Mouse (Mus musculus) layer of hippocampus, adult 9-11 months (tissue): Measurements from ENCODE around the gene Cacnb2.

Source experiments
- DNase-seq: peaks from one replicate; pipeline ENCODE4 v3.0.0; 2022

Gene Cacnb2

GRCm38 (mm10) chr2:14774857-14775495, 172.1 kb downstream of the Cacnb2 start:
- no peak for DNase-seq

- no peak for DNase-seq
Observed at GRCm38 (mm10) chr2:14787983-14788382, 185.1 kb downstream of the Cacnb2 start.

GRCm38 (mm10) chr2:14801446-14802046, 198.7 kb downstream of the Cacnb2 start:
- DNase-seq = no peak

GRCm38 (mm10) chr2:14807650-14808347, 204.9 kb downstream of the Cacnb2 start:
- no peak for DNase-seq

GRCm38 (mm10) chr2:14814977-14815376, 212.1 kb downstream of the Cacnb2 start:
- no peak for DNase-seq

GRCm38 (mm10) chr2:14818651-14819050, 215.8 kb downstream of the Cacnb2 start:
- no peak for DNase-seq

GRCm38 (mm10) chr2:14820946-14821345, 218.1 kb downstream of the Cacnb2 start:
- DNase-seq = no peak

GRCm38 (mm10) chr2:14823105-14823504, 220.2 kb downstream of the Cacnb2 start:
- DNase-seq = no peak

GRCm38 (mm10) chr2:14823816-14824348, 221.0 kb downstream of the Cacnb2 start:
- DNase-seq = no peak

GRCm38 (mm10) chr2:14825146-14825545, 222.3 kb downstream of the Cacnb2 start:
- no peak for DNase-seq

- DNase-seq = no peak
Observed at GRCm38 (mm10) chr2:14829451-14829850, 226.6 kb downstream of the Cacnb2 start.

- peak; percentile 72 for DNase-seq
Observed at GRCm38 (mm10) chr2:14831308-14831707, 228.4 kb downstream of the Cacnb2 start.

GRCm38 (mm10) chr2:14834700-14835317, 231.9 kb downstream of the Cacnb2 start:
- no peak for DNase-seq

- DNase-seq = no peak
Observed at GRCm38 (mm10) chr2:14841272-14841671, 238.4 kb downstream of the Cacnb2 start.

GRCm38 (mm10) chr2:14846727-14847126, 243.8 kb downstream of the Cacnb2 start:
- DNase-seq = no peak

- no peak for DNase-seq
Observed at GRCm38 (mm10) chr2:14847188-14847587, 244.3 kb downstream of the Cacnb2 start.

- no peak for DNase-seq
Observed at GRCm38 (mm10) chr2:14850831-14851230, 247.9 kb downstream of the Cacnb2 start.

- DNase-seq = no peak
Observed at GRCm38 (mm10) chr2:14851383-14851782, 248.5 kb downstream of the Cacnb2 start.

- no peak for DNase-seq
Observed at GRCm38 (mm10) chr2:14854054-14854453, 251.2 kb downstream of the Cacnb2 start.

- no peak for DNase-seq
Observed at GRCm38 (mm10) chr2:14858301-14858700, 255.4 kb downstream of the Cacnb2 start.

- DNase-seq = no peak
Observed at GRCm38 (mm10) chr2:14860350-14860749, 257.5 kb downstream of the Cacnb2 start.

- DNase-seq = no peak
Observed at GRCm38 (mm10) chr2:14861613-14862012, 258.7 kb downstream of the Cacnb2 start.

- DNase-seq = no peak
Observed at GRCm38 (mm10) chr2:14862981-14863380, 260.1 kb downstream of the Cacnb2 start.
